Mouse (Mus musculus): Measurements from ENCODE around the gene Rhbdl3. TPM values are rescaled to one million over a fixed set of nuclear protein-coding genes. Genes with fewer than 3 reads are reported as not detected.

Gene Rhbdl3
- 2.1 TPM for polyA plus RNA-seq (2014; fragmentation: Illumina TruSeq; extraction: RNeasy Lipid Tissue Mini Kit (QIAGEN cat#74804); ENCODE audit: low read depth, low replicate concordance)

GRCm38 (mm10) chr11:80300551-80301315 is at the start of gene Rhbdl3:
Rhbdl3 (plus strand) TSS chr11:80300912.

GRCm38 (mm10) chr11:80377712-80378451 is 77.2 kb downstream of the Rhbdl3 start, which contains the start of gene 5730455P16Rik:
5730455P16Rik (minus strand) TSS chr11:80378034.

DNA sequence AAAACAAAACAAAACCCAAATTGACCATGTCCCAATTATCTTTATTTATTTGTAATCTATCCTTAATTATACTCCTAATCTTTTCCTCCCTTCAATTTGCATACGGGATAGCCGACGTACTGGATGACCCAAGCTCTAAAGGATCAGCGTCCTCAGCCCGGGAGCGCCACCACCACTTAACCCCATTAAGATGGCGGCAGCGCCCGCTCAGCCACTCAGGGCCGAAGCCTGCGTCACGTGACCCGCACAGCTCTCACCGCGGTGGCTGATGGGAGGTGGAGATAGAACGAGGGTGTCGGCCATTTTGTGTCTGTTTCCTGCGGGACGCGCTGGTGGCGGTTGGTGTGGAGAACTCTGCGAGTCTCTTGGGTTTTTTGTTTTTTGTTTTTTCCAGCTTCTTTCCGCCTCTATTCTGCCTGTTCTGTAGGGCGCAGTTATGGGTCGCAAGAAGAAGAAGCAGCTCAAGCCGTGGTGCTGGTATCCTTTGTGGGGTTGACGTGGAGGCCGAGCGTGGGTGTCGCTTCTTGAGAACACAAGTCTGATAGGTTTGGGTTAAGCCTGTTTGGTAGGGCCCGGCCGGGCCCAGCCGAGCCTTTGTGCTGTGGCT is 82.4 kb downstream of the Rhbdl3 start, which contains the start of gene Zfp207:
Gene Zfp207, plus strand, starts transcription at position 261 of the 607 bp plus-strand sequence.

Other genes with a start within 250 kb of the Rhbdl3 start
- gene Crlf3, start 219.9 kb upstream of the Rhbdl3 start, polyA plus RNA-seq (2014; fragmentation: Illumina TruSeq; extraction: RNeasy Lipid Tissue Mini Kit (QIAGEN cat#74804); ENCODE audit: low read depth, low replicate concordance), result 17.2 TPM
- gene Atad5, start 211.5 kb upstream of the Rhbdl3 start, polyA plus RNA-seq (2014; fragmentation: Illumina TruSeq; extraction: RNeasy Lipid Tissue Mini Kit (QIAGEN cat#74804); ENCODE audit: low read depth, low replicate concordance), result 7.3 TPM
- 26.4 TPM for gene Tefm, start 158.7 kb upstream of the Rhbdl3 start, polyA plus RNA-seq (2014; fragmentation: Illumina TruSeq; extraction: RNeasy Lipid Tissue Mini Kit (QIAGEN cat#74804); ENCODE audit: low read depth, low replicate concordance)
- 2.2 TPM for gene Adap2, start 146.8 kb upstream of the Rhbdl3 start, polyA plus RNA-seq (2014; fragmentation: Illumina TruSeq; extraction: RNeasy Lipid Tissue Mini Kit (QIAGEN cat#74804); ENCODE audit: low read depth, low replicate concordance)
- 8.2 TPM for gene Rnf135, start 117.1 kb upstream of the Rhbdl3 start, polyA plus RNA-seq (2014; fragmentation: Illumina TruSeq; extraction: RNeasy Lipid Tissue Mini Kit (QIAGEN cat#74804); ENCODE audit: low read depth, low replicate concordance)
- 181 TPM for gene Rhot1, start 91.9 kb upstream of the Rhbdl3 start, polyA plus RNA-seq (2014; fragmentation: Illumina TruSeq; extraction: RNeasy Lipid Tissue Mini Kit (QIAGEN cat#74804); ENCODE audit: low read depth, low replicate concordance)
- 56.6 TPM for gene 5730455P16Rik, start 77.1 kb downstream of the Rhbdl3 start, polyA plus RNA-seq (2014; fragmentation: Illumina TruSeq; extraction: RNeasy Lipid Tissue Mini Kit (QIAGEN cat#74804); ENCODE audit: low read depth, low replicate concordance)
- gene Zfp207, start 82.4 kb downstream of the Rhbdl3 start, polyA plus RNA-seq (2014; fragmentation: Illumina TruSeq; extraction: RNeasy Lipid Tissue Mini Kit (QIAGEN cat#74804); ENCODE audit: low read depth, low replicate concordance), result 321 TPM
- 130 TPM for gene Psmd11, start 127.7 kb downstream of the Rhbdl3 start, polyA plus RNA-seq (2014; fragmentation: Illumina TruSeq; extraction: RNeasy Lipid Tissue Mini Kit (QIAGEN cat#74804); ENCODE audit: low read depth, low replicate concordance)
- gene Cdk5r1, start 176.1 kb downstream of the Rhbdl3 start, polyA plus RNA-seq (2014; fragmentation: Illumina TruSeq; extraction: RNeasy Lipid Tissue Mini Kit (QIAGEN cat#74804); ENCODE audit: low read depth, low replicate concordance), result 1.2 TPM